Mouse (Mus musculus) large intestine, adult 2 months (tissue): ENCODE results near the gene Kif2a. TPM values are rescaled to one million over a fixed set of nuclear protein-coding genes. Genes with fewer than 3 reads are reported as not detected.

ENCODE experiments used
- DNase-seq: peaks from one replicate; pipeline ENCODE4 v3.0.0-alpha.2; 2012; ENCODE audit warnings: low read depth, low spot score
- WGBS: fragments of 180-500 bp; shearing (Covaris S2); methylation state at CpG from one replicate; pipeline ENCODE4 v1.1.7; 2018; 5-methylcytosine and 5-hydroxymethylcytosine counted together
- polyA plus RNA-seq: library from polyadenylated mRNA; depleted of rRNA; stranded (reverse); fragments of >200 nt; gene quantifications from 2 replicates; pipeline ENCODE4 v1.2.3, GENCODE M21; 2012; rRNA removed

Gene Kif2a
- 5.4 and 6.2 TPM in 2 replicates for polyA plus RNA-seq

DNA sequence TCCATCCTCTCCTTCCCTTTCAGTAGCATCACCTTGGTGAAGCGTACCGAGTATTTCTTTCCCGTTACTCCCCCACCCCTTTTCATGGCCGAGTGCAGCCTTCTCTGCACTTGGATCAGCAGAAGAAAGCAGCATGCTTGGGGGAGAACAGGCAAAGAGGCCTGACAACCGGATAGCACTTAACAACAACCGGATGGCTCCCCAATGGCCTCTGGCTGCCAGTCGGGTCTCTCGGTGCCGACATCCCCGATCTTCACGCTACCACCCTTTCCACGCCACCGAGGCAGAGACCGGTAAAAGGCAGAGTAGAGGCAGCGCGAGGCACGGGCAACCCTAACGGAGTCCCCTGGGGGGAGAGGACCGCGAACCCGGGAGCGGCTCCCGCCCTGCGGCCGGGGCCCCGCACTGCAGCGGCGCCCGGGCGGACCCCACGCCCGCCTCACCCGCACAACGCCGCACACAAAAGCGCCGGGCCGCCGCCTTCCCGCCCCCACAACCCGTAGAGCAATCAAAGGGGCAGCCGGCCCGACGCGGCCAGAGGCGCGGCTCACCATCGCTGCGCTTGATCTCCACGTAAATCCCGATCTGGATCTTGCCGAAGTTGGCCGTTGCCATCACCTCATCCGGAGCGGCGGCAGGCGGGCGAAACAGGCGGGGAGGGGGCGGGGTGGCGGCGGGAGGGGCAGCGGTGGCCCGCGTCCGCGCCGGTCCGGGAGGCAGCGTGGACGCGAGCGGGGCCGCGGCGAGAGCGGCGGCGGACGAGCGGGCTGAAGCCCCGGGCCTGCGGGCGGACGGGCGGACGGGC is at the start of gene Kif2a:
Gene Kif2a (minus strand): TSS at position 666 of the 805 bp plus-strand sequence.
- under 1% methylated on average over 84 of the region's 87 CpGs for WGBS
- no peak for DNase-seq

DNA sequence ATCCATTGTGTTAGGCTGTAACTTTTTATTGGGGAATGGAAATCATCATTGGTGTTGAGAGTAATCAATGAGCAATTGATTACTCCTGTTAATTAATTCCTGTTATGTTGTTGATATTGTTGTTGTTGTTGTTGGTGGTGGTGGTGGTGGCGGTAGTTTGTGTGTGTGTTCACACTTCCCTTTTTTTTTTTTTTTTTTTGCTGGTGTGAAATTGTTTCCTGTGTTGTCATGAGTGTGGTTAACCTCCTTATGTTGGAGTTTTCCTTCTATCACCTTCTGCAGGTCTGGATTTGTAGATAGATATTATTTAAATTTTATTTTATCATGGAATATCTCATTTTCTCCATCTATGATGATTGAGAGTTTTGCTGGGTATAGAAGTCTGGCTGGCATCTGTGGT is 47.1 kb upstream of the Kif2a start:
- WGBS, result 78% methylated on average over 1 of the region's 1 CpGs
- DNase-seq, result no peak

DNA sequence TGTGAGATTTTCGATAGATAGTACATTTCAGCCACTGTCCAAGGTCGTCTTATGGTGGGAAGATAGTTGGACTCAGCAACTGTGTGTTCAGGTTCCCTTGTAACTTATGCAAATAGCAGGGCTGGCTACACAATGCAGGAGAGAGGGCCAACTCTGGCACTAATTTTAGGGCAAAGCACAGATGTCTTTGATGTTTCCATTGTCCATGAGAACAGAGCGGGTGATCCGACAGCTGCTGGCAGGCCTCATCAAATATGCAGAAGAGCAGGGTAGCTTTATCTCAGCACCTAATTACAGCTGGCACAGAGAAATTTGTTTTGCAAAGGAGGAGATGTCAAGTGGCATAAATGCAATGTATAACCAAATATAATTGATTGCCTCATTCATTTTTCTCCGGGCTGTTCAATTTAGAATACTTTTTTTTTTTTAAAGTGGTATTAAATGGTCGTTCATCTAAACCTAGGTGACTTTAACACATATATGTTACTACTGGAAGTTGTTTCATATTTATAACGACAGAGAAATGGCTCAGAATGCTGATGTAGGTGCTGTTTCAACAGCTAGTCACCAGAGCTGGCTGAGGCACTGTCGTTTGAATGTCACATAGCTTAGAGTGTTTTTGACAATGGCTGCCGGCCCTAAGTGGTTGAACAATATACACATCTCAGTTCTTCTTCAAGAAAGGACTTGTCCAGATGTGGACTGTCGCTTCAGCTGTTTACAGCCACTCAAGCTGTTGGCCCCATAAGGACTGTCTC is 43.4 kb upstream of the Kif2a start:
- 67% methylated on average over 10 of the region's 10 CpGs for WGBS
- DNase-seq, result no peak

DNA sequence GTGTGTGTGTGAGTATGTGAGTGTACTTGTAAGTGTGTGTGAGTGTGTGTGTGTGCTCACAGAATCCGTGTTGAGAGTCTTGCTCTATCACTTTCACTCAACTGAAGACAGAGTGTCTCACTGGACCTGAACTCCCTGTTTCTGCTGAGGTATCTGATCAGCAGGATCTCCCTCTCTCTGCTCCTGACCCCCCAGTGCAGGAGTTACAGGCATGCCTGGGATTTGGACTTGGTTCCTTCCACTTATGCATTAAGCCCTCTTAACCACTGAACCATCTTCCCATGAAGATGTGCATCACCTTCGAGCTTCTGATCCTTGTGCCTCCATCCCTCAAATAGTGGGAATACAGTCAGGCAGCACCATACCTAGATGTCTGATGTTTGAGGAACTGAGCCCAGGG is 42.3 kb upstream of the Kif2a start:
- DNase-seq, result no peak
- 68% methylated on average over 2 of the region's 2 CpGs for WGBS

DNA sequence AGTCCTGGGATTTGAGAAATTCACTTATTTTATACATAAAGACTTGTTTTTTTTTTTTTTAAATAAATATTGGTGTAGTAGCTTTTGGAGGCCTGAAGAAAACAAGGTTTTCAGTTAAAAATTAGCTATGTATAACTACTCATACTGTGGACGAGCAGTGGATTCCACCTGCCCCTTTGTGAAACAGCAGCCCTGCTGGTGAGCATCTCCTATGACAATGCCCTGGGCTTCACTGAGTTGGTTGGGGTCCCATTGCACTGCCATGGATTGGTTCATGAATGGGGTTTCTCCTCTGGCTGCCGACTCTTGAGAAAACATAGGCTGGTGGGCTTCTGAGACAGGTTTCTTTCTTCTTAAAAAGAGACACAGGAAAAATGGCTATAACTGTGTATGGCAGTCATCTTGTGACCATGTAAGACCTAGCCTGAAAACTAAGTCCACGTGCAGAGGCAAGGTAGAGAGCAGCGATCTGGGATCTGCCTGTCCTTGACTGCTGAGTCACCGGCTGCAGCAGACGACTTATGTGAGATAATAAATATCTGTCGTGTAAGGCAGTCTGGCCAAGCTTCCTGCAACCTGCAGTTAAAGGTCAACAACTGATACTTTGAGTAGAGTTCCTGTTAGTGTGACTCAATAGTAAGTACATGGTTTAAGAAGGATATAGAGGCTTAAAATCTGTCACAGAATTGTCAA is 41.3 kb upstream of the Kif2a start:
- 21% methylated on average over 7 of the region's 7 CpGs for WGBS
- no peak for DNase-seq

DNA sequence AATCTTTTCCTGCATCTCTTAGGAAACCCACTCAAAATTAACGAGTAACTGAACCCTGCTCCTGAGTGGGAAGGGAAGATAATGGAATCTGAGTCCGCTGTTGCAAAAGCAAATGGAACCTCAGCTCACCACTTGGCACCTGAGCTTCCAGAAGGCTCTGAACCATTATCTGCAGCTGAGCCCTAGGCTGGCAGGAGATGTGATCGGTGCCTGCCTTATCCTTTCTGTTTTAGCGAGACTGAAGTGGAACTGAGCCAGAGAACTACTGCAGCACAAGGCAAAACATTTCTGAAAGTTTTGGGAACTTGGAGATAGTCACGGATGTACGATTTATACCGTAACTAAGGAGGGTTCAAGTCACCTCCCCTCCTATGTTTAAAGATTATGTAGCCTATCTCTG is 38.2 kb upstream of the Kif2a start:
- DNase-seq, result no peak
- WGBS, result 79% methylated on average over 7 of the region's 7 CpGs

DNA sequence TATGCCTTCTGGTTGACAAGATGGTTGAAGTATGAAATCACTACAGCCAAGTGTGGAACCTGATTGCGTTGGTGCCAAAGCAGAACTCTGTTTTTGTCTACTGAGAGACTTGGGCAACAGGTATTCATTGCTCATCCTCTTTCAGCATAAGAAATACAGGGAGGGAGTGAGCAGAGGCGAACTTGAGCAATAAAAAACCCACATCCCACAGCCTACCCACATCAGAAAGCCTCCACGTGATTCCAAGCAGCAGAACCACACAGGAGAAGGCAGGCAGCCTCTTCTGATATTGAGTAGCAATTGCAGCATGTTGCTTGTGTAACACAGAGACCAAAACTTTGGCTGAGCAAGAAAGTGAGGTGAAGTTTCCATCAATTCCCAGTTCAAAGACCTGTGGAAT is 37.5 kb upstream of the Kif2a start:
- 72% methylated on average over 3 of the region's 3 CpGs for WGBS
- no peak for DNase-seq

DNA sequence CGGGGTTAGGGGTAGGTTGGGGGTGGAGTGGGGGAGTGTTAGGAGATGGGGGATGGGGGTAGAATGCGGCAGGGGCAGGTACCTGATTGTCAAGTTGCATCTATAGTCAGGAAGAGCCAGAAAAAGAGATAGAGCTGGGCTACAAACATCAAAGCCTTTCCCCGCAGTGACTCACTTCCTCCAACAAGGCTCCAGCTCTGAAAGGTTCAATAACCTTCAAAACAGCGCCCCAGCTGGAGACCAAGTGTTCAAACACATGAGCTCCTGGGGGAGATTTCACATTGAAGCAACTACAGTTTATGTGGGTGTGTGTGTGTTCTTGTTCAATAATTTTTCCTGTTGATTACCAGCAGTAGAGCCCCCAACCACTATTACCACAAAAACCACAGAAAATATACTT is 34.4 kb upstream of the Kif2a start:
- WGBS, result 30% methylated on average over 4 of the region's 4 CpGs
- DNase-seq, result no peak

DNA sequence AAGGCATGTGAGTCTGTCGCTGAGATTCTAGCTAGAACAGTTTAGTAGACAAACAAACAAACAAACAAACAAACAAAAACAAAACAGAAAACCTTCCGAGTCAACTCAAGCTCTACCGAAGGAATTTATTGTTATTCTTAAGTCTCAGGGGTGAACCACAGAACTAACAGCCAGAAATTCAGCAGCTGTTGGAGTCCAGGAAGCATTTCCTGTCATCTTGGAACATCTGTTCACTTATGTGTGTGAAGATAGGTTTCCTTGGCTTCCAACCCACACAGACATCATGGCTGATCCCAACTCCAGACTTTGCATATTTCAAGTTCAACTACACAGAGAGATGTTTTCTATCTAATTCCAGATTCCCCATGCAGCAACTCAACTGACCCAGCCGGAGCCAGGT is 32.6 kb upstream of the Kif2a start:
- 53% methylated on average over 4 of the region's 4 CpGs for WGBS
- DNase-seq, result no peak

DNA sequence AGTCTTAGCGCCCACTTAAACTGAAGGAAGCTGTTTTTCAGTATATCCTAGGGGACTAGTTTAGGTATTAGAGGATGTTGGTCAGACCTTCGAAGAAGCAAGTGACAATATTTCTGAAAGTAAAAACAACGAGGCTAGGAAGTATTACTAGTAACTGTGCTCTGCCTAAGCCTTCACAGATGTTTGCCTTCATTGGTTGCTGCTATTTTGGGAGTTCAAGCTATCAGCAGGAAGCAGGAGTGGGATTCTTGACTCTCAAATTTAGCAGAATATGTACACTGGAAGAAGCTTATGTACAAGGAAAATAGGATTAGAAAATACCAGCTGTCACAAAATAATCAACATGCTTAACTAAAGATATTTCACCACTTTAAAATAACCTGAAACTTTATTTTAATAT is 29.4 kb upstream of the Kif2a start:
- 73% methylated on average over 3 of the region's 3 CpGs for WGBS
- no peak for DNase-seq

DNA sequence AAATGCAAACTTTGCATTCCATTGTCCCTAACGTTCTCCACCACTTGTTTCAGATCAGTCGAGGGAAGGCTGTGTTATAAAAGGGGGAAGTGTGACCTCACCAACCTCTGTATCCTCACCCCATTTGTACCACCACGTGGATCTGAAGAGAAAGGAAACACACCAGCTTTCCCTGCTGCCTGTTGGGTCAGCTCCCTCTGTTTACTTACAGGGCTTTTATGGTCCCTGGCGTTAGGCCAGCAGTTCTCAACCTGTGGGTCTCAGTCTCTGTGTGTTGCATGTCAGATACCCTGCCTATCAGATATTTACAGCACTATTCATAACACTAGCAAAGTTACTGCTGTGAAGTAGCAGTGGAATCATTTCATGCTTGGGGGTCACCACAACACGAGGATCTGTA is 22.3 kb upstream of the Kif2a start:
- DNase-seq, result no peak
- 5% methylated on average over 5 of the region's 5 CpGs for WGBS

DNA sequence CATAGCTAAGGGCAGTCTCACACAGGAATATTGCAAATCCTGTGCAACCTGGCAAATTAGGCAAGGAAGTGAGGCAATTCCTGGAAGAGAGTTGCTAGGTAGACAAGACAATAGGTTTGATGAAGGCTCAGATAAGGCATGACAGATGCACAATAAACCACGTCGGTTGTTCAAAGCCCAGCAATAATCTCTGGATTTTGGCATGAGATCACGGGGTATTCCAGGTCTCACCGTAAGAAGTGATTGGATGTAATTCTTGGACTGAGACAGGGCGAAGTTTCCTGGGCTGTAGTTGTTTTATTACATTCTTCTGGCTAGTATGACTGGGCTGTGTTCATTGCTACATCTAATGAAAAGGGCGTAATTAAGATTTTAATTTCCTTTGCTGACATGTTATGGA is 20.6 kb upstream of the Kif2a start:
- 31% methylated on average over 6 of the region's 6 CpGs for WGBS
- DNase-seq, result no peak

DNA sequence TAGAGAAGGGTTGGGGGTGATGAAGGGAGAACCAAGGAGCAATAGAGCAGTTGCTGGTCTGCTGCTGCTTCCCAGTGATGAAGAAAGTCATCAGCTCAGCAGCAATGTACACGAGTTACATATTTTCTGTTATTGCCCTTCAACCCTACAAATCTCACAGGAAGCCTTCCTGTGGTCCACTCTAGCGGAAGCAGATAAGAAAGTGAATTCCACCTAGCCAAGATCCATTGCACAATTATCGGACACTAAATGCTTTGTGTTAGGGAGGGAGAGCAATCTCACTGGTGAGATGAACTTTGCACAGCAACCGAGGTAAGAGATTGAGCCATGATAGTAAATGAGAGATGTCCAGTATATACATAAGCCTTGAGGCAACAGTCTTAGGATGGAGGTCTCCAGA is 17.6 kb upstream of the Kif2a start:
- 37% methylated on average over 4 of the region's 4 CpGs for WGBS
- DNase-seq, result no peak

DNA sequence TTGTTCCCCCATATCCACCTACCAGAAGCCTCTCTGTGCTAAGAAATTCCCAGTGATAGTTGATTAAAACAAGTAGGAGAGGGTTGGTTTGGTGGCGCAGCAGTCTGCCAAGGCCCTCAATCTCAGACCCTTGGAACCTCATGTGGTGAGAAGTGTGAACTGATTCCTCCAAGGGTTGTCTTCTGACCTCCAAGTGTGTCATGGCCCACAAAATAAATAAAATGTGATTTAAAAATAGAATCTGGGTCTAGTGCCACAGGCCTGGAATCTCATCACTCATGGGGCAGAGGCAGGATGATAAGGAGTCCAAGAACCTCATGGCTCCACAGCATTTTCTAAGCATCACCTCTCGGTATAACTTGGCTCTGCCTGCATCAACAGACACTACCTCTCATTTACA is 16.4 kb upstream of the Kif2a start:
- 95% methylated on average over 2 of the region's 2 CpGs for WGBS
- no peak for DNase-seq

DNA sequence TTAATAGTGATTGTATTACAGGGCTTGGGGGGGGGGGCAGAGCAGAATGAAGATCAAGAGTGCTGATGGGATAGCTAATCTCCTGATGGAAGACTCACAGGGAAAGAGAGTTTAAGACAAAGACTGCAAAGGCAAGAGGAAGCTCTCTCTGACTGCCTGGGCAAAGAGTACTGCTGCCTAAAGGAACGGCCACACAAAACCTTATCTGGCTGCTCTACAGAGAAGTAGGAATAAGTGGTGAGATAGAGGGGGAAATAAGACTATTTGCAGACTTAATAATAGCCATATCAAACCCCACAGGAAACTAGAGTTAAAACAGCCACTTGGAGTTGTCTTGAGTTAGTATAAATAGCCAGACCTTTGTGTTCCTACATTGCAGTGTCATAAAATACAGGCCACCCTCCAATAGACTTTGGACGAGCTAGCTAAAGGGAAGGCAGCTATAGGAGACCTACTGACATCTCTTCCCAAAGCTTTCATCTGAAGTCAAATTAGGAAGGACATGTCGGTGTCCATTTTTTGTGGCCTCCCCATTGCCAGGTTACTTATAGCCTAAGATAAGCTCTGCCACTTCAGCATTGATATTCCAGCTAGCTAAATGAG is 13.7 kb upstream of the Kif2a start:
- DNase-seq, result no peak
- 26% methylated on average over 3 of the region's 3 CpGs for WGBS

DNA sequence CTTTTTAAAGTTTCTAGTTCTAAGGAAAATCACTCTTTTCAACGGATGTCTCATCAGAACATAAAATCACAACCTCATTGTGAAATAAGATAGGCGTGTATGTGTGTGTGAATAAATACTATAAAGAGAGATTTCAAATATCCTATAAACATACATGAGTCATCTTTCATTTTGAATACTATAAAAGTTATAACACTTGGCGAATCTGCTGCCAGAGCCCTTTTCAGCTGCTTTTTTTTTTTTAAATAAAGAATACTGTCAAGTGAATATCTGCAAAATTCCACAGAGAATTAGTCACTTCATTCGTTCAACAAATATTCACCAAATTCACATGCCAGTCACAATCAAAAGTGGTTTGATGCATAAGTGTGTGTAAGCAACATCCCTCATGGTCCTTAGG is 13.2 kb upstream of the Kif2a start:
- 21% methylated on average over 4 of the region's 4 CpGs for WGBS
- DNase-seq, result no peak

DNA sequence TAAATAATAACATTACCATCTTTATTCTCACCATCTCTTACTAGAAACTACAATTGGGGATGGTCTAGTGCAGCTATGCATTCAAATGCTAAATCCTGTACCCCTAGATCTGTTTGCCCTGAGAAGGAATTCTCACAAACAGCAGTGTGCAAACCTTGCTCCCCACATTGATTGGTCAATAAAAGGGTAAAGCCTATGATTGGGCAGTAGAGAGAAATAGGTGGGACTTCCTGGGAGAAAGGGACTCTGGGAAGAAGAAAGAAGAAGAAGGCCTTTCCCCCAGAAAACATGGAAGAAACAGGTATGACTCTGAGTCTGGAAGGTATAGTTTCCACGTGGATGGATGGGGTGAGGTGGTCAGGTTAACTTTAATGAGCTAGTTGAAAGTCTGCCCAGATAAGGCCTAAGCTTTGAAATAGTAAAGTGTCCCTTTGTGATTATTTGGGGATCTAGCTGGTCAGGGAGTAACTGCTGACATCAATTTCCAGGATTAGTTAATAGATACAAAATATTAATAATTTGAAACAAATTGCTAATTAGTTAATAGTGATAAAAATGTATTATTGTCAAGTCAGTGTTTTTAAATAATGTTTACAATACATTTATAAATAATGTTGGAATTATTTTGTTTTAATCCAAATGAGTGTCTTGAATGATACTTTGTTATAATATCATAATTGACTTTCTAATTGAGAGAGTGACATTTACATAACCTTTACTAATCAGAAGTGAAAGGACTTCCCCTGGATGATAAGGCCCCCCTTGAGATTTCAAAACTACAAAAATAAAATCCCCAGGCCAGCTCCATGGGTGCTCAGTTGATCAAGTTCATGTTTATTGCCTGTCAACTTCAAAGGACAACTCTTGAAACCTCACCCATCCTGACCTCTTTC is 12.3 kb upstream of the Kif2a start:
- no peak for DNase-seq

DNA sequence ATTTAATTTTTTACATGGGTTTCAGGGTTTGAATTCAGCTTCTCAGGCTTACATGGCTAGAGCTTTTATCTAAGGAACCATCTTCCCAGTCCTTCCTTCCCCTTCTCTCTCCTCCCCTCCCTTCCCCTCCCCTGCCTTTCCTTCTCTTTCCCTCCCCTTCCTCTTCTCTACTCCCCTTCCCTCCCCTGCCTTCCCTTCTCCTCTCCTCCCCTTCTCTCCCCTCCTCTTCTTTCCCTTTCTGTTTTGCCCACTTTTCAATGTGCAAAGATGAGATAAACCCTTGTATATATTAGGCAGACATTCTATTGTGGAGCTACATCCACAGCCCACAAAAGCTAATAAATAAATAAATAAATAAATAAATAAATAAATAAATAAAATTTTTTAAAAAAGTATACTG is 9.3 kb upstream of the Kif2a start:
- DNase-seq, result no peak

More for the DNA sequence above, 12.3 kb upstream of the Kif2a start:
- 24% methylated on average over 1 of the region's 1 CpGs for WGBS

DNA sequence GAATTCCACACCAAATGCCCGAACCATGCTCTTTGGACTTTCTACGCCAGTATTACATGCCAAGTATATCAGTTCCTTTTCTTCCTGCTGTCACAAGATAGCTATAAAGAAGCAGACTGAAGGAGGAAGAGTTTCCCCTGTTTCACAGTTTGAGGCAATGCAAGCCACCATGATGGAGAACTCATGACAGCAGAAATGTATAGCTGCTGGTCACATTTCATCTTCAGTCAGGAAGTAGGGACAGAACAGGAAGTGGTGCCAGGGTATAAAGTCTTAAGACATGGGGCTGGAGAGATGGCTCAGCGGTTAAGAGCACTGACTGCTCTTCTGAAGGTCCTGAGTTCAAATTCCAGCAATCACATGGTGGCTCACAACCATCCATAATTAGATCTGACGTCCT is 5.3 kb upstream of the Kif2a start:
- no peak for DNase-seq
- WGBS, result 55% methylated on average over 4 of the region's 4 CpGs
